Mouse (Mus musculus) gonadal fat pad, adult 2 months (tissue): ENCODE measurements at regions not wholly inside any gene's neighbourhood (a gene's known extent, or its start where the extent isn't known, plus 50 kb on each side); places are given as distances from the start of the nearest gene placed in this dataset.

Experiments used
- DNase-seq: peaks from one replicate; pipeline ENCODE4 v3.0.0-alpha.2; 2012; ENCODE audit warnings: low read depth

- DNase-seq = no peak
Observed at GRCm38 (mm10) chr9:32906233-32906872, 270.3 kb downstream of the Ets1 start.

- no peak for DNase-seq
Observed at GRCm38 (mm10) chr9:32910641-32911040, 274.6 kb downstream of the Ets1 start.

GRCm38 (mm10) chr9:32915633-32916032 is 279.6 kb downstream of the Ets1 start:
- no peak for DNase-seq

GRCm38 (mm10) chr9:32916731-32917130 is 280.7 kb downstream of the Ets1 start:
- DNase-seq = no peak

GRCm38 (mm10) chr9:32923925-32924324 is 287.9 kb downstream of the Ets1 start:
- no peak for DNase-seq

GRCm38 (mm10) chr9:32924333-32924886 is 288.4 kb downstream of the Ets1 start:
- peak; percentile 27 for DNase-seq

GRCm38 (mm10) chr9:32925036-32925435 is 289.0 kb downstream of the Ets1 start:
- DNase-seq = no peak

- no peak for DNase-seq
Observed at GRCm38 (mm10) chr9:32925720-32926595, 289.9 kb downstream of the Ets1 start.

GRCm38 (mm10) chr9:32927656-32928055 is 291.6 kb downstream of the Ets1 start:
- no peak for DNase-seq

- no peak for DNase-seq
Observed at GRCm38 (mm10) chr9:32928289-32929000, 292.4 kb downstream of the Ets1 start.

- no peak for DNase-seq
Observed at GRCm38 (mm10) chr9:32929331-32929730, 293.3 kb downstream of the Ets1 start.

GRCm38 (mm10) chr9:32929826-32930225 is 293.8 kb downstream of the Ets1 start:
- DNase-seq = no peak

GRCm38 (mm10) chr9:32931266-32932005 is 295.4 kb downstream of the Ets1 start:
- no peak for DNase-seq

- DNase-seq = no peak
Observed at GRCm38 (mm10) chr9:32933237-32934071, 297.4 kb downstream of the Ets1 start.

GRCm38 (mm10) chr9:32934436-32934835 is 298.4 kb downstream of the Ets1 start:
- no peak for DNase-seq

GRCm38 (mm10) chr9:32936462-32936861 is 300.4 kb downstream of the Ets1 start:
- DNase-seq = no peak

GRCm38 (mm10) chr9:32937391-32937790 is 301.4 kb downstream of the Ets1 start:
- no peak for DNase-seq

GRCm38 (mm10) chr9:32938857-32939256 is 302.8 kb downstream of the Ets1 start:
- DNase-seq = no peak

GRCm38 (mm10) chr9:32939626-32940025 is 303.6 kb downstream of the Ets1 start:
- no peak for DNase-seq

- DNase-seq = no peak
Observed at GRCm38 (mm10) chr9:32940111-32940813, 304.2 kb downstream of the Ets1 start.
